Mouse (Mus musculus) layer of hippocampus, postnatal 10 days (tissue): Measurements from ENCODE around the gene Tssk4. TPM values are rescaled to one million over a fixed set of nuclear protein-coding genes. Genes with fewer than 3 reads are reported as not detected.

Experiments
- DNase-seq, 2 experiments: peaks; one replicate each; pipeline ENCODE4 v3.0.0; 2021; ENCODE audit warnings: low spot score in 2 of 2
- total RNA-seq, 2 experiments: library from RNA; stranded (reverse); gene quantifications; 2 replicates each; pipeline ENCODE4 v1.2.3; 2021

Gene Tssk4
- total RNA-seq, 2 experiments from 2014 or later = 1.3 to 1.5 TPM

- DNase-seq = no peak
These were observed 7.3 kb upstream of the Tssk4 start for GRCm38 (mm10) chr14:55642679-55643059.

GRCm38 (mm10) chr14:55643060-55643907 lies 6.7 kb upstream of the Tssk4 start, which contains the start of gene Tm9sf1:
Gene Tm9sf1, minus strand, starts transcription at chr14:55643806.
- peak; percentile 85 to 90 for DNase-seq

- DNase-seq = no peak
These were observed 5.6 kb upstream of the Tssk4 start for GRCm38 (mm10) chr14:55644261-55644888.

GRCm38 (mm10) chr14:55651528-55651927 lies 1.5 kb downstream of the Tssk4 start:
- DNase-seq = no peak

- no peak for DNase-seq
These were observed 7.0 kb downstream of the Tssk4 start for GRCm38 (mm10) chr14:55656935-55657334.

- no peak for DNase-seq
These were observed 8.0 kb downstream of the Tssk4 start for GRCm38 (mm10) chr14:55658011-55658410.

- peak; percentile 76 to 83 for DNase-seq
These were observed 10.1 kb downstream of the Tssk4 start, which contains the start of gene Mdp1 for GRCm38 (mm10) chr14:55659960-55660573. Gene Mdp1, minus strand, starts transcription at chr14:55660508.

GRCm38 (mm10) chr14:55660636-55661035 lies 10.7 kb downstream of the Tssk4 start:
- no peak for DNase-seq

- no peak for DNase-seq
These were observed 21.5 kb downstream of the Tssk4 start for GRCm38 (mm10) chr14:55671486-55671832.

- DNase-seq = peak; percentile 88 to 90
These were observed 22.1 kb downstream of the Tssk4 start, which contains the start of the genes Gmpr2 and Nedd8 for GRCm38 (mm10) chr14:55671833-55672740. Gene Gmpr2, plus strand, starts transcription at chr14:55671941. Gene Nedd8, minus strand, starts transcription at chr14:55672124.

- no peak for DNase-seq
These were observed 22.7 kb downstream of the Tssk4 start for GRCm38 (mm10) chr14:55672741-55673060.

GRCm38 (mm10) chr14:55677615-55678014 lies 27.6 kb downstream of the Tssk4 start:
- DNase-seq = no peak

GRCm38 (mm10) chr14:55681160-55682117 lies 31.5 kb downstream of the Tssk4 start, which contains the start of gene Tinf2:
Gene Tinf2, minus strand, starts transcription at chr14:55681820.
- DNase-seq = peak; percentile 95

- DNase-seq = no peak
These were observed 32.1 kb downstream of the Tssk4 start for GRCm38 (mm10) chr14:55682118-55682493.

GRCm38 (mm10) chr14:55689433-55689832 lies 39.4 kb downstream of the Tssk4 start:
- DNase-seq = no peak

- no peak for DNase-seq
These were observed 47.2 kb downstream of the Tssk4 start for GRCm38 (mm10) chr14:55697226-55697625.

GRCm38 (mm10) chr14:55701131-55701530 lies 51.1 kb downstream of the Tssk4 start:
- DNase-seq = no peak
